Mouse (Mus musculus): ENCODE data around the gene Prmt1. TPM values are rescaled to one million over a fixed set of nuclear protein-coding genes. Genes with fewer than 3 reads are reported as not detected.

Gene Prmt1
- polyA plus RNA-seq, 1 experiment from 2014 or later: 315 TPM

- Histone ChIP-seq H3K9me3 (replicated peaks) (no peaks in the 10 kb centered on the region; the same call in 1 of the 2 replicates), H3K4me3 (no peak overlapping the region), H3K4me1 (replicated peaks) (no peaks in the 10 kb centered on the region), H3K4me2 (no peak overlapping the region), H3K9ac (no peak overlapping the region), H3K27me3 (no peaks in the 10 kb centered on the region), H3K36me3 (no peaks in the 10 kb centered on the region), H3K27ac (no peak overlapping the region)
- 84% methylated on average over 4 of the region's 4 CpGs for WGBS
- no peak for ATAC-seq (replicated peaks; ENCODE audit: insufficient number of reproducible peaks, insufficient read depth, low FRiP score, low read depth)
Measured at GRCm38 (mm10) chr7:44938680-44939079, 47.7 kb downstream of the Prmt1 start.

- Histone ChIP-seq H3K9ac (peak within 1 kb of the TSS; percentile 96), H3K4me1 (replicated peaks) (peaks cover 22% of the 10 kb centered on the region), H3K27me3 (no peaks in the 10 kb centered on the region), H3K9me3 (replicated peaks) (no peaks in the 10 kb centered on the region), H3K4me3 (peak within 1 kb of the TSS; percentile 99), H3K27ac (peak within 1 kb of the TSS; percentile 92), H3K4me2 (peak within 1 kb of the TSS; percentile 74), H3K36me3 (peaks cover 3% of the 10 kb centered on the region; the same call in 1 of the 2 replicates)
- under 1% methylated on average over 84 of the region's 84 CpGs for WGBS
- peak; percentile 99 for ATAC-seq (replicated peaks; ENCODE audit: insufficient number of reproducible peaks, insufficient read depth, low FRiP score, low read depth)
Measured at GRCm38 (mm10) chr7:44929204-44930151, 56.9 kb downstream of the Prmt1 start, which contains the start of gene Ap2a1. Gene Ap2a1, minus strand, starts transcription at chr7:44929496.

- Histone ChIP-seq H3K27me3 (no peaks in the 10 kb centered on the region), H3K27ac (peak overlapping the region; percentile 91; the same call in 1 of the 2 replicates), H3K36me3 (peaks cover 8% of the 10 kb centered on the region; the same call in 1 of the 2 replicates), H3K9ac (peak overlapping the region; percentile 96), H3K4me2 (peak overlapping the region; percentile 74), H3K4me1 (replicated peaks) (peaks cover 22% of the 10 kb centered on the region), H3K4me3 (peak overlapping the region; percentile 99), H3K9me3 (replicated peaks) (no peaks in the 10 kb centered on the region)
- WGBS: 0% methylated on average over 1 of the region's 1 CpGs
- ATAC-seq (replicated peaks; ENCODE audit: insufficient number of reproducible peaks, insufficient read depth, low FRiP score, low read depth): no peak
Measured at GRCm38 (mm10) chr7:44928570-44928969, 57.8 kb downstream of the Prmt1 start.

Small RNAs within 50 kb of the gene (microRNA-seq; reads per million reads assigned to microRNA genes)
- gene Mir7054: not detected

Other genes with a start within 250 kb of the Prmt1 start
- 32.7 and 34.0 TPM in 2 replicates for gene Vrk3, start 238.2 kb downstream of the Prmt1 start, polyA plus RNA-seq (2015; fragmentation: Nextera tagmentation; extraction: Ambion mirVana)
- 0.47 and 0.58 TPM in 2 replicates for gene Zfp473, start 235.5 kb downstream of the Prmt1 start, polyA plus RNA-seq (2015; fragmentation: Nextera tagmentation; extraction: Ambion mirVana)
- 57.2 and 77.3 TPM in 2 replicates for gene Nup62, start 170.5 kb downstream of the Prmt1 start, polyA plus RNA-seq (2015; fragmentation: Nextera tagmentation; extraction: Ambion mirVana)
- gene Il4i1, start 170.2 kb downstream of the Prmt1 start, polyA plus RNA-seq (2015; fragmentation: Nextera tagmentation; extraction: Ambion mirVana): 1.1 and 3.2 TPM in 2 replicates
- 2.5 TPM in 2 replicates for gene Atf5, start 169.9 kb downstream of the Prmt1 start, polyA plus RNA-seq (2015; fragmentation: Nextera tagmentation; extraction: Ambion mirVana)
- gene Akt1s1, start 137.6 kb downstream of the Prmt1 start, polyA plus RNA-seq (2015; fragmentation: Nextera tagmentation; extraction: Ambion mirVana): 91.7 and 97.8 TPM in 2 replicates
- 53.2 and 63.4 TPM in 2 replicates for gene Tbc1d17, start 137.5 kb downstream of the Prmt1 start, polyA plus RNA-seq (2015; fragmentation: Nextera tagmentation; extraction: Ambion mirVana)
- gene Pnkp, start 129.4 kb downstream of the Prmt1 start, polyA plus RNA-seq (2015; fragmentation: Nextera tagmentation; extraction: Ambion mirVana): 22.4 and 28.7 TPM in 2 replicates
- gene Ptov1, start 116.8 kb downstream of the Prmt1 start, polyA plus RNA-seq (2015; fragmentation: Nextera tagmentation; extraction: Ambion mirVana): 206 and 273 TPM in 2 replicates
- 72.9 and 93.9 TPM in 2 replicates for gene Med25, start 93.9 kb downstream of the Prmt1 start, polyA plus RNA-seq (2015; fragmentation: Nextera tagmentation; extraction: Ambion mirVana)
- gene Fuz, start 90.5 kb downstream of the Prmt1 start, polyA plus RNA-seq (2015; fragmentation: Nextera tagmentation; extraction: Ambion mirVana): 11.9 and 16.3 TPM in 2 replicates
- gene Ap2a1, start 57.1 kb downstream of the Prmt1 start, polyA plus RNA-seq (2015; fragmentation: Nextera tagmentation; extraction: Ambion mirVana): 51.9 and 57.4 TPM in 2 replicates
- 0.13 and 0.27 TPM in 2 replicates for gene Tsks, start 43.4 kb downstream of the Prmt1 start, polyA plus RNA-seq (2015; fragmentation: Nextera tagmentation; extraction: Ambion mirVana)
- gene Cpt1c, start 11.7 kb downstream of the Prmt1 start, polyA plus RNA-seq (2015; fragmentation: Nextera tagmentation; extraction: Ambion mirVana): 9.0 and 12.2 TPM in 2 replicates
- gene Irf3, start 11.1 kb upstream of the Prmt1 start, polyA plus RNA-seq (2015; fragmentation: Nextera tagmentation; extraction: Ambion mirVana): 61.6 and 76.7 TPM in 2 replicates
- gene Bcl2l12, start 12.1 kb upstream of the Prmt1 start, polyA plus RNA-seq (2015; fragmentation: Nextera tagmentation; extraction: Ambion mirVana): 34.5 and 35.4 TPM in 2 replicates
- 25.1 and 32.5 TPM in 2 replicates for gene Scaf1, start 29.8 kb upstream of the Prmt1 start, polyA plus RNA-seq (2015; fragmentation: Nextera tagmentation; extraction: Ambion mirVana)
- 76.4 and 80.8 TPM in 2 replicates for gene Rras, start 31.4 kb upstream of the Prmt1 start, polyA plus RNA-seq (2015; fragmentation: Nextera tagmentation; extraction: Ambion mirVana)
- 5.0 and 7.6 TPM in 2 replicates for gene Prr12, start 66.3 kb upstream of the Prmt1 start, polyA plus RNA-seq (2015; fragmentation: Nextera tagmentation; extraction: Ambion mirVana)
- gene Nosip, start 75.9 kb upstream of the Prmt1 start, polyA plus RNA-seq (2015; fragmentation: Nextera tagmentation; extraction: Ambion mirVana): 42.4 and 54.8 TPM in 2 replicates
- 12.9 and 15.9 TPM in 2 replicates for gene Prrg2, start 76.1 kb upstream of the Prmt1 start, polyA plus RNA-seq (2015; fragmentation: Nextera tagmentation; extraction: Ambion mirVana)
- gene Rcn3, start 105.7 kb upstream of the Prmt1 start, polyA plus RNA-seq (2015; fragmentation: Nextera tagmentation; extraction: Ambion mirVana): 223 and 285 TPM in 2 replicates
- 52.5 and 62.7 TPM in 2 replicates for gene Fcgrt, start 117.3 kb upstream of the Prmt1 start, polyA plus RNA-seq (2015; fragmentation: Nextera tagmentation; extraction: Ambion mirVana)
- 794 and 808 TPM in 2 replicates for gene Rps11, start 137.9 kb upstream of the Prmt1 start, polyA plus RNA-seq (2015; fragmentation: Nextera tagmentation; extraction: Ambion mirVana)
- 697 and 762 TPM in 2 replicates for gene Rpl13a, start 142.2 kb upstream of the Prmt1 start, polyA plus RNA-seq (2015; fragmentation: Nextera tagmentation; extraction: Ambion mirVana)
- 0.22 TPM in 1 of 2 replicates, not detected in the other for gene Gm45713, start 149.7 kb upstream of the Prmt1 start, polyA plus RNA-seq (2015; fragmentation: Nextera tagmentation; extraction: Ambion mirVana)
- gene Flt3l, start 149.9 kb upstream of the Prmt1 start, polyA plus RNA-seq (2015; fragmentation: Nextera tagmentation; extraction: Ambion mirVana): 1.5 and 2.2 TPM in 2 replicates
- 76.5 and 77.3 TPM in 2 replicates for gene Pih1d1, start 167.7 kb upstream of the Prmt1 start, polyA plus RNA-seq (2015; fragmentation: Nextera tagmentation; extraction: Ambion mirVana)
- gene Aldh16a1, start 168.0 kb upstream of the Prmt1 start, polyA plus RNA-seq (2015; fragmentation: Nextera tagmentation; extraction: Ambion mirVana): 26.4 and 40.4 TPM in 2 replicates
- gene Slc17a7, start 177.4 kb upstream of the Prmt1 start, polyA plus RNA-seq (2015; fragmentation: Nextera tagmentation; extraction: Ambion mirVana): 2.7 and 3.5 TPM in 2 replicates
- 0.10 TPM in 1 of 2 replicates, not detected in the other for gene Gfy, start 193.0 kb upstream of the Prmt1 start, polyA plus RNA-seq (2015; fragmentation: Nextera tagmentation; extraction: Ambion mirVana)
- gene Pth2, start 194.4 kb upstream of the Prmt1 start, polyA plus RNA-seq (2015; fragmentation: Nextera tagmentation; extraction: Ambion mirVana): not detected in 2 replicates
- gene Ccdc155, start 218.3 kb upstream of the Prmt1 start, polyA plus RNA-seq (2015; fragmentation: Nextera tagmentation; extraction: Ambion mirVana): 0.53 and 0.80 TPM in 2 replicates
- gene Dkkl1, start 225.6 kb upstream of the Prmt1 start, polyA plus RNA-seq (2015; fragmentation: Nextera tagmentation; extraction: Ambion mirVana): 0.90 and 1.2 TPM in 2 replicates
- gene Tead2, start 229.2 kb upstream of the Prmt1 start, polyA plus RNA-seq (2015; fragmentation: Nextera tagmentation; extraction: Ambion mirVana): 89.0 and 106 TPM in 2 replicates

Data from heart, embryonic 15.5 days (tissue).